Mouse (Mus musculus) heart, embryonic 10.5 days (tissue): Measurements from ENCODE around the gene Plcd1. TPM values are rescaled to one million over a fixed set of nuclear protein-coding genes. Genes with fewer than 3 reads are reported as not detected.

ENCODE experiments used
- DNase-seq: peaks from one replicate; pipeline ENCODE4 v3.0.0-alpha.2; 2017; ENCODE audit warnings: low spot score
- H3K27ac ChIP-seq: fragments of 300-500 bp; sonication (generic); 2 replicates; pipeline ENCODE4 v1.5.1; 2016; ENCODE audit warnings: mild to moderate bottlenecking
- H3K27me3 ChIP-seq: fragments of 300-500 bp; sonication (generic); 2 replicates; pipeline ENCODE4 v1.6.1; 2016; ENCODE audit warnings: mild to moderate bottlenecking; ENCODE audit not compliant: poor library complexity, insufficient read depth, severe bottlenecking
- H3K36me3 ChIP-seq: fragments of 300-500 bp; sonication (generic); 2 replicates; pipeline ENCODE4 v1.6.1; 2016; ENCODE audit warnings: mild to moderate bottlenecking, moderate library complexity
- H3K4me1 ChIP-seq: fragments of 300-500 bp; sonication (generic); 2 replicates; pipeline ENCODE4 v1.6.1; 2016; ENCODE audit warnings: mild to moderate bottlenecking
- H3K4me3 ChIP-seq: fragments of 300-500 bp; sonication (generic); 2 replicates; pipeline ENCODE4 v1.5.1; 2016; ENCODE audit warnings: mild to moderate bottlenecking, moderate library complexity
- H3K9me3 ChIP-seq: fragments of 300-500 bp; sonication (generic); 2 replicates; pipeline ENCODE4 v1.6.1; 2016; ENCODE audit warnings: mild to moderate bottlenecking, moderate library complexity
- WGBS: fragments of 180-500 bp; shearing (Covaris S2); methylation state at CpG from one replicate; pipeline ENCODE4 v1.1.7; 2016; 5-methylcytosine and 5-hydroxymethylcytosine counted together
- polyA plus RNA-seq: library from polyadenylated mRNA; unstranded; fragments of >200 nt; fragmentation: Nextera tagmentation; extraction: Ambion mirVana; gene quantifications from 2 replicates; pipeline ENCODE4 v1.2.1, GENCODE M21; 2016

The Plcd1 gene
- polyA plus RNA-seq, 1 experiment from 2014 or later = 18.6 TPM

DNA sequence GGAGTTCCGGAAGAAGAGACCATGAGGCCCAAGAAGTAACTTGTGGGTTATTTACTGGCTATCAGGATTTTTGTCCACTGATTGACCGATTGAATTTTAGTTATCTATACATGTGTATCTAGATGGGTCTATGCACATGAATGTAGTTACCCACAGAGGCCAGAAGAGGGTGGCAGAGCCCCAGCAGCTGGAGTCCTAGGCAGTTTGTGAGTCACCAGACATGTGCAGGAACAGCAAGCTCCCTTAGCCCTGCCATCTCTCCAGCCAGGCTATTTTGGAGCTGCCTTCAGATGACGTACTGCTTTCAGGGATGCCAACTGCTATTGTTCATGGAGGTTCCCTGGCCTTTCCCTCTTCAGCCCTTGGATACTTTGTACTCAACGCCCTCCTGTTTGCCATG is 14.3 kb upstream of the Plcd1 start:
- no peak for DNase-seq
- Histone ChIP-seq H3K9me3 (no peaks in the 10 kb centered on the region), H3K27me3 (peaks cover 21% of the 10 kb centered on the region), H3K4me1 (peaks cover 10% of the 10 kb centered on the region; the same call in 1 of the 2 replicates), H3K4me3 (no peak overlapping the region), H3K27ac (no peak overlapping the region), H3K36me3 (no peaks in the 10 kb centered on the region)
- WGBS = 81% methylated on average over 4 of the region's 4 CpGs

DNA sequence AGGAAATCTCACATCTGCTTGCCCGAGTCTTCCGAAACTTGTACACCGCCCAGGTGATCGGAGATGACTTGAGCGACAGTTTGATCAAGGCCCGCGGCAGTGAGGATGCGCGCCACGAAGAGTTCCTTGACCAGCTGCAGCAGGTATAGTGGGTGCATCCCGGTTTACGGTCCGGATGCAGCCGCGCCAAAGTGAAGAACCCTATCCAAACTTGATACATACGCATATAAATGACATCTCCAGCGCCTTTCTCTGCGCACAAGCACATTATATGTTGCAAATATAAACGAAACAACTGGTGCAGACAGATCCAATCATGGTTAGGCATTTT is 9.4 kb upstream of the Plcd1 start:
- WGBS = 4% methylated on average over 19 of the region's 19 CpGs
- Histone ChIP-seq H3K27ac (peak overlapping the region; percentile 77; the same call in 1 of the 2 replicates), H3K4me1 (peaks cover 13% of the 10 kb centered on the region), H3K36me3 (no peaks in the 10 kb centered on the region), H3K9me3 (no peaks in the 10 kb centered on the region), H3K27me3 (peaks cover 21% of the 10 kb centered on the region), H3K4me3 (peak overlapping the region; percentile 66)
- no peak for DNase-seq

DNA sequence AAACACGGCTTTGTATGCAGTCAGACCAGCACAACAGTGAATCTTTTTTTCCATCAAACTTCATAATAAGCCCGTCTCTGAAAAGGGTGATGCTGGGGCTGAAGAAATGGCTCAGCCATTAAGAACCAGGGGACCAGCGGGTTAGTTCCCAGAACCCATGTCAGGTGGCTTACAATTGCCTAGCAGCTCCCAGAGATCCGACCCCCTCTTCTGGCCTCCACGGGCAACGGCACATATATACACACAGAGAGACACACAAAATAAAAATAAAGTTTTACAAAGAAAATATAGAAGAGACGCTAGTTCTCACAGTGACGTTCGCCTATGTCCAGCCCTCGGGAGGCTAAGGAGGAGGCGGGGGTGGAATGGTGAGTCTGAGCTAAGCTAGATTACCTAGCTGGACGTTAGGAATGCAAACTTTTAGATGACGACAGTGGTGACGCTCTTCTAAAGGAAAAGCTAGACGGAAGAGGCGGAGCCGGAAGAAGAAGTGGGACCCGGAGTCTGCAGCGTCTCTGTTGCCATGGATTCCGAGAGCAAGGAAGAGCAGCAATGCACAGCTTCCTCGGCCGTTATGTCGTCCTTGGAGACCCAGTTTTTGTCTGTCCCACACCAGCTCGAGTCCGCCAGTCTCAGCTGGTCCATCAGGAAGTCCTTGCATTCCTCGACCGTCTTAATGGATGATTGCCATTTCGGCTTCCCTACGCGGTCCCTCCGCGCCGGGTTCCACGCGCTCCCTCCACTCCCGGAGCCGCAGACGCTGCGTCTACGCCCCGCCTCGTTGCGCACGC is 8.9 kb upstream of the Plcd1 start, which contains the start of gene Dlec1:
TSS of gene Dlec1 (plus strand) at position 487 of the 791 bp plus-strand sequence.
- Histone ChIP-seq H3K9me3 (no peaks in the 10 kb centered on the region), H3K4me3 (peak within 1 kb of the TSS; percentile 66), H3K27me3 (peaks cover 21% of the 10 kb centered on the region), H3K36me3 (no peaks in the 10 kb centered on the region), H3K4me1 (peaks cover 17% of the 10 kb centered on the region), H3K27ac (peak within 1 kb of the TSS; percentile 77)
- 3% methylated on average over 44 of the region's 44 CpGs for WGBS
- DNase-seq = peak; percentile 93

DNA sequence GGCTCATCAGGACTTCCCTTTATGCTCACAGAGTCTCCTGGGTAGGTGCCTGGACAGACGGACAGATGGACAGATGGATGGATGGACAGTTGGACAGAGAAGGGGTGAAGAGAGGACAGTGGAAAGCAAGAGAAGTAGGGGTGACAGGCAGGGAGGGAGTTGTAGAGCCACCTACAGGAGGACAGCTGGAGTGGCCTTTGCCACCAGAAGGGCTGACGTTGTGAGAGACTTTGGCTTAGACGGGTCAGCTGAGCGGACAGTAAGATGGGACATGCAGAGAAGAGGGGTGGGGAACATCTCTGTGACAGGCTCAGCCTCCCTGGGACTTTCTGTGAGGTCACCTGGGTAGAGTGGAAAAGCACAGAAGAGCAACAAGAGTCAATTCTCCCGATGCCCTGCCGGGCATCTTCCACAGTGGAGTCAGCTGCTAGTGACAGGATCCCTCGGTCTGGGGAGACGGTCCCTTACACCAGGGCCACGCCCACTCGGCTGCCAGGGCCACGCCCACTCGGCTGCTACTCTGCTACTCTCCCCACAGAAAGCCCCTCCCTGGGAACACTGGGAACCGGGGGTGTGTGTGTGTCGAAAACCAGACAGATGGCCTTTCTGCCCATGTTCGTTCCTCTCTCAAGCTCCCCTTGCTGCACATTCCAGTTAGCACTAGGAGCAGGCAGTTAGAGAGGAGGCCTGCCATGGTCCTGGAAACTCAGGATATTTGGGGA is 7.0 kb upstream of the Plcd1 start:
- Histone ChIP-seq H3K27ac (no peak overlapping the region), H3K4me1 (peaks cover 17% of the 10 kb centered on the region), H3K9me3 (no peaks in the 10 kb centered on the region), H3K27me3 (peaks cover 31% of the 10 kb centered on the region), H3K36me3 (no peaks in the 10 kb centered on the region), H3K4me3 (no peak overlapping the region)
- 14% methylated on average over 15 of the region's 15 CpGs for WGBS
- DNase-seq = no peak

DNA sequence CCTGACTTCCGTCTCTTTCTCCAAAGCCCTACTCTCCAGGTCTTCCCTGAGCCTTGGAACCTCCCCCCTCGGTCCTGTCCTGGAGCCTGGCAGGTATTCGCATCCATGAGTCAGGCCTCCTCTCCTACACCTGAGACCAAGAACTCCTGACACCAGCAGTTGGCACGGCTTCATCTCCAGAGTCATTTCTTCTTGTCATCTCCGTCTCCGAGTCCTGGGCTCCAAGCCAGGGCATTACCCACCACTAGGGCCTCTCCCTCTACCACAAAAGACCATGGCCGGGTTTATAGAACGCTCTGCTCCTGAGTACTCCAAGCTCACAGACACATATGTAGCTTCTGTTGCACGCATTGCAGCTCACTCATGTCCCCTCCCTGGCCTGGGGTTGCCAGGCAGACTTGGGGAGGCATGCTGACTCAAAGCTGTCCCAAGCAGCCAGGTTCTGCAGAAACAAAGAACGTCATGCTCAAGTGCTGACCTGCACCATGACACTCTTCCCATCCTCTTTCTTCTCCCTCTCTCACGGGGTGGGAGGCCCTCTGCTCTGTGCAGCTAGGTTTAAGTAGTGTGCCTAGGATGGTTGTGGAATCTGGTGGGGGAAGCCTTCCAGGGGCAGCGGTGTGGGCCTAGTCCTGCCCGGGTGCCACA is 1.3 kb upstream of the Plcd1 start:
- peaks cover 45% of the 10 kb centered on the region for H3K4me1 ChIP-seq
- 79% methylated on average over 13 of the region's 13 CpGs for WGBS
- H3K27ac ChIP-seq = peak overlapping the region; percentile 82
- no peaks in the 10 kb centered on the region for H3K36me3 ChIP-seq
- H3K4me3 ChIP-seq = no peak overlapping the region
- DNase-seq = no peak
- H3K9me3 ChIP-seq = no peaks in the 10 kb centered on the region
- H3K27me3 ChIP-seq = peaks cover 56% of the 10 kb centered on the region

DNA sequence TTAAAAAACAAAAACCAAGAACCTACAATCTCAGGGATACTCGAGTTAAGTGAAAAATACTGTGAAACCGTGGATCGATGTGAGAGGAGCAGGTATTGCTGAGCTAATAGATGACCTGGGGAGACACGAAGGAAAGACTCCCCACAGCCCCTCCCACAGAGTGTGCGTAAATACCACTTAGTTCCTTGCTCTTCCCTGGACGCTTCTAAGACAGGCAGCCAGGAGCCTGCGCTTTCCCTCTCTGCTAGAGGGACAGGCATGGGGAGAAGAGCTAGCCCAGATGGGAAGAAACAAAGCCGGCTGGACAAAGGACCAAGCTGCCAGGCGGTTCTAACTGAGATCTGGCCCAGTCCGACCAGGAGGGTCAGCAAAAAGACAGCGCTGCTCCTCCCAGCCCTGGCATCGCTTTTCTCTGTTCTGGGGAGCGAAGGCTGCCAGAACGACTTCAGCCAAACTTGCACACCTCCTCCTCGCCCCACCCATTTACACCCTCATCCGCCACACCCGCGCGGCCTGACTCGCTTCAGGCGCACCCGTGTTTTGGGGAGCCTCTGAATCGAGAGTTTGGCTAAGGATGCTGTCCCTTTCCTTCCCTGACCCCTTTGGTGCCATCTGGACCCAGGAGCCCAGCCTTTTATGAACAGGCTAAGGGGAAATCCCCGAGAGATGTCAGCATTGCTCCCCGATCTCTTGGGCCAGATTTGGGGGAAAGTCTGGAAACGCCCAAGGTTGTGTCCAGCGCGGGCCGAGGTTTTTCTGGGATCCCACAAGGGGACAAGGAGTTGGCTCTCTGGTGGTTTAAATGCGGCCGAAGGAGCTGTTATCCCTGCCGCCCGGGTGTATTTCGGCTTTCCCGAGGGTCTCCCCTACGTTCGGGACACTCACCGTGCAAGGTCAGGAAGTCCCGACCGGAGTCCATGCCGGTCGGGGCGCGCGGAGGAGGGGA is 556 bp downstream of the Plcd1 start:
- 2% methylated on average over 45 of the region's 45 CpGs for WGBS
- peak overlapping the region; percentile 82 for H3K27ac ChIP-seq
- H3K9me3 ChIP-seq = no peaks in the 10 kb centered on the region
- H3K4me1 ChIP-seq = peaks cover 52% of the 10 kb centered on the region
- peak overlapping the region; percentile 62 for H3K4me3 ChIP-seq
- no peaks in the 10 kb centered on the region for H3K36me3 ChIP-seq
- peaks cover 58% of the 10 kb centered on the region for H3K27me3 ChIP-seq
- DNase-seq = no peak

DNA sequence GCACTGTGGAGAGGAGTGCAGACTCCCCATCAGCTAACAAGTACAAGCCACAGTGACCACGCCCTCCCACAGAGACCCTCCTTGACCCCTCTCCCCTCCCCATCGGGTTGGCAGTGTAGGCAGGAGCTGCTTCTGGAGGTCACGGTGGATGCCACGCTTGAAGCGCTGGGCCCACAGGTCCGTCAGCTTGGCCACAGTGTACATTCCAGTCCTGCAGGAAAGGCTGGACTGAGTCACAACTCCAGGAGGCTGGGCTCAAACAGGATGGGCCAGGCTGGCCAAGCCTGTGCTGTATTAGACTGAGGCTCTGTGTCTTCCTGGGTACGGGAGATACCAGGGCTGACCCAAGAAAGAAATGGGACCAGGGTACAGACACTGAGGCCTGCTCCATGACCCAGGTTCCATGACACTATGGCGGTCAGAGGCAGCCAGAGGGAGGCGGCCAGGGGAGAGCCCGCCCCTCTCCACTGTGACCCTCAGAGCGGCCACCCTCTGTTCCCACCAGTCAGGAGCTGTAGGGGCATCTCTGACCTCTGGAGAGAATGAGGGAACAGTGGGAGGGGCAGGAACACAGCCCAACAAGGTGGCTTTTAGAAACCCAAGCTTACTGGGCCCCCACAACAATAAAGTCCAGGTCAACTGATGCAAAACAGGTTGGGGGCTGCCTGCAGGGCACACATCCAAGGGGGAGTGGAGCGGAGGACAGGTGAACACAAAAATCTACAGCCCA is 1.6 kb downstream of the Plcd1 start:
- Histone ChIP-seq H3K27me3 (peaks cover 57% of the 10 kb centered on the region), H3K36me3 (no peaks in the 10 kb centered on the region), H3K9me3 (no peaks in the 10 kb centered on the region), H3K27ac (peak overlapping the region; percentile 42; the same call in 1 of the 2 replicates), H3K4me3 (0 out of 2 replicates have a peak overlapping the region, but pooled peaks have one; percentile 13), H3K4me1 (peaks cover 58% of the 10 kb centered on the region)
- DNase-seq = no peak
- WGBS = 58% methylated on average over 12 of the region's 12 CpGs

DNA sequence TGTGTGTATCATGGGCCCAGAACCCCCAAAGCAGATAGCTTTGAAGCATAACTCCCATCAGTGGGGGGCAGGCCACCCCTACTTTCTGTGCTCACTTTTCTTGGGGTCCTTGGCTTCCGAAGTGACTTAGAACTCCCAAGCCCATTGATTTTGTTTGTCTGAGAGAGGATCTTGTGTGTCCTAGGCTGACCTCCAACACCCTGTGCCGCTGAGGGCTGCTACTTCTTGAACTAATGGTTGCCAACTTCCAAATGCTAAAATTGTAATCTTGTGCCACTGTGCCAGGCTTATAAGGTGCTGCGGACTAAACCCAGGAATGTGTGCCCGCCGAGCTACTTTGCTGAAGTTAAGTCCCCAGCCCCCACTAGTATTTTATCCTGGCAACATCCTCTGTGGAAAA is 2.8 kb downstream of the Plcd1 start:
- no peaks in the 10 kb centered on the region for H3K9me3 ChIP-seq
- DNase-seq = no peak
- no peak overlapping the region for H3K4me3 ChIP-seq
- H3K27me3 ChIP-seq = peaks cover 51% of the 10 kb centered on the region
- no peak overlapping the region for H3K27ac ChIP-seq
- 88% methylated on average over 5 of the region's 5 CpGs for WGBS
- H3K4me1 ChIP-seq = peaks cover 71% of the 10 kb centered on the region
- no peaks in the 10 kb centered on the region for H3K36me3 ChIP-seq

DNA sequence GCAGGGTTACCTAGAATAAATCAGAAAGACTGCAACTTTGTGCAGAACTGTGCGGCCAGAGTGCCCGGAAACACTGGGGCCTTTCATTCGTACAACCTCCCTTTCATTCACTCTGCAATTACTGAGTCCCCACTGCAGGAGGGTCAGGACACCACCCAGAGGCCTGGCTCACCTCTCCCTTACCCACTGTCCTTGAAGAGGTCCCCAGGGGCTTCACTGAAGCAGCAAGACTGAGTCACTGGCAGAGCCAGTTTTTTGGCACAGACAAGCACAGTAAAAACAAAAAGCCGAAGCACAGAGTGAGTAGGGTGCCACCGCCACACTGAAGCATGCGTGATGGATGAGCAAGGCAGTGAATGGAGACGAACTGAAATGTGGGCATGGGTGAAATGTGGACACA is 3.9 kb downstream of the Plcd1 start:
- Histone ChIP-seq H3K27ac (no peak overlapping the region), H3K27me3 (peaks cover 43% of the 10 kb centered on the region), H3K9me3 (no peaks in the 10 kb centered on the region), H3K4me3 (no peak overlapping the region), H3K36me3 (peaks cover 1% of the 10 kb centered on the region; the same call in 1 of the 2 replicates), H3K4me1 (peaks cover 73% of the 10 kb centered on the region)
- WGBS = 68% methylated on average over 7 of the region's 7 CpGs
- no peak for DNase-seq

DNA sequence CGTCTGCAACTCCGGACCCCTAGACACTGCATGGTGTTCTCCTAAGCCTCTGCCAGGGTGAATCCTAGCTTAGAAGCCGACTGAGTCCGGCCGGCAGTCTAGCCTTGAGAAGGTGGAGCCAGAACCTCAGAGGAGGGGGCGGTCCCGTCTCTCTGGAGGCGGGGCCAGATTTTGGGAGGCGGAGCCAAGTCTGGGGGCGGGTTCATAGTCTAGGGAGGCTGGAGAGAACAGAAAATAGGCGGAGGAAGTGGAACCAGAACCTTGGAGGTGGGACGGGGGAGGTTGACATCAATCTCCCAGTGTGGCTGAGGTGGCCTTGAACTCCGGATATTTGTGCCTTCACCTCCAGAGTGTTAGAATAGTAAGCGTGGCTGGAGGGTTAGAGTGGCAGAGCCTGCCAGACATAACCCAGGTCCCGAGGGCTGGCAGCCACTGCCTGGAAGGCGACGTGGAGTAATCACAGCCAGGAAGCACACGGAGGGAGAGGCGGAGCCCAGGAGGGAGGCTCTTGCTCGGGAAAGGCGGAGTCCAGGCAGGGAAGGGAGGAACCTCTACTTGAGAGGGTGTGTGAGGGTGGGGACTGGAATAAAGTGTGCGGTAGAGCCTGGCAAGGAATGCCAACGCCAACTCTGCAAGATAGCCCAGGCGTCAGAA is 5.0 kb downstream of the Plcd1 start:
- peaks cover 68% of the 10 kb centered on the region for H3K4me1 ChIP-seq

DNA sequence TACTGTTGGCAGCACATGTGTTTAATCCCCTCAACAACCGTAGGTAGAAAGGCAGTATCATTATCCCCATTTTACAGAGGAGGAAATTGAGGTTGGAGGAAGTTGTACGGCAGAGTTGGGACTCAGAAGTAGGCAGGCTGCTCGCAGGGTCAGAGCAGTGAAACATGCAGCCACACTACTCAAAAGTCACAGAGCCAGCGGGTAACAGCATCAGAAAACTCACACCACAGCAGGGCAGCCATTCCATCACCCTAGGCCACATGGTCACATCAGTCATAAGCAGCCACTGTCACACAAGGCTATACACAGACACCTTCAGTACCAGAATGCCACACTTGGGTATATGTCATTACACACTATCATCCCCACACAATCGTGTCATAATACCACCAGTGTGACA is 6.0 kb downstream of the Plcd1 start:
- WGBS = 79% methylated on average over 5 of the region's 5 CpGs
- H3K27me3 ChIP-seq = peaks cover 27% of the 10 kb centered on the region
- no peak for DNase-seq
- peaks cover 3% of the 10 kb centered on the region; the same call in 1 of the 2 replicates for H3K36me3 ChIP-seq
- peak overlapping the region; percentile 80; the same call in 1 of the 2 replicates for H3K27ac ChIP-seq
- H3K9me3 ChIP-seq = no peaks in the 10 kb centered on the region
- peak overlapping the region; percentile 58 for H3K4me3 ChIP-seq
- H3K4me1 ChIP-seq = peaks cover 66% of the 10 kb centered on the region

More for the DNA sequence above, 5.0 kb downstream of the Plcd1 start:
- peaks cover 34% of the 10 kb centered on the region for H3K27me3 ChIP-seq
- 1% methylated on average over 24 of the region's 24 CpGs for WGBS
- H3K4me3 ChIP-seq = peak overlapping the region; percentile 58
- DNase-seq = peak; percentile 94
- H3K36me3 ChIP-seq = peaks cover 3% of the 10 kb centered on the region; the same call in 1 of the 2 replicates
- H3K9me3 ChIP-seq = no peaks in the 10 kb centered on the region
- peak overlapping the region; percentile 80 for H3K27ac ChIP-seq
